Mouse (Mus musculus) forebrain, embryonic 12.5 days (tissue): ENCODE data around the gene Tipin. TPM values are rescaled to one million over a fixed set of nuclear protein-coding genes. Genes with fewer than 3 reads are reported as not detected.

Source experiments
- ATAC-seq: fragments of 200-750 bp; cut with Nextera tagmentation; 2 replicates; pipeline ENCODE4 v1.8.0; 2017; ENCODE audit warnings: moderate TSS enrichment; ENCODE audit not compliant: low FRiP score
- H3K27ac ChIP-seq: fragments of 300-500 bp; sonication (generic); 2 replicates; pipeline ENCODE4 v1.5.1; 2016; ENCODE audit warnings: mild to moderate bottlenecking
- H3K27me3 ChIP-seq: fragments of 300-500 bp; sonication (generic); 2 replicates; pipeline ENCODE4 v1.6.1; 2016; ENCODE audit warnings: mild to moderate bottlenecking
- H3K36me3 ChIP-seq: fragments of 300-500 bp; sonication (generic); replicated peaks from 2 replicates; pipeline ENCODE4 v1.6.1; 2016; ENCODE audit warnings: mild to moderate bottlenecking
- H3K4me1 ChIP-seq: fragments of 300-500 bp; sonication (generic); 2 replicates; pipeline ENCODE4 v1.6.1; 2016
- H3K4me2 ChIP-seq: fragments of 300-500 bp; sonication (generic); 2 replicates; pipeline ENCODE4 v1.6.1; 2016; ENCODE audit warnings: mild to moderate bottlenecking, moderate library complexity
- H3K4me3 ChIP-seq: fragments of 300-500 bp; sonication (generic); replicated peaks from 2 replicates; pipeline ENCODE4 v1.5.1; 2016; ENCODE audit warnings: mild to moderate bottlenecking
- H3K9ac ChIP-seq: fragments of 300-500 bp; sonication (generic); 2 replicates; pipeline ENCODE4 v1.6.1; 2016; ENCODE audit warnings: mild to moderate bottlenecking
- H3K9me3 ChIP-seq: fragments of 300-500 bp; sonication (generic); 2 replicates; pipeline ENCODE4 v1.6.1; 2016
- WGBS: fragments of 180-500 bp; shearing (Covaris S2); methylation state at CpG from one replicate; pipeline ENCODE4 v1.1.7; 2016; 5-methylcytosine and 5-hydroxymethylcytosine counted together
- polyA plus RNA-seq: library from polyadenylated mRNA; unstranded; fragments of >200 nt; fragmentation: Nextera tagmentation; extraction: Ambion mirVana; gene quantifications from 2 replicates; pipeline ENCODE4 v1.2.1, GENCODE M21; 2016

Gene Tipin
- polyA plus RNA-seq, result 252 and 254 TPM in 2 replicates

GRCm38 (mm10) chr9:64281105-64281780, at the start of gene Tipin:
Gene Tipin, plus strand, starts transcription at chr9:64281581.
- Histone ChIP-seq H3K9me3 (no peaks in the 10 kb centered on the region), H3K27ac (peak within 1 kb of the TSS; percentile 93), H3K36me3 (no peaks in the 10 kb centered on the region; the same call in 1 of the 2 replicates), H3K4me1 (peaks cover 11% of the 10 kb centered on the region), H3K9ac (peak within 1 kb of the TSS; percentile 96), H3K4me3 (peak within 1 kb of the TSS; percentile 81), H3K27me3 (no peaks in the 10 kb centered on the region), H3K4me2 (peak within 1 kb of the TSS; percentile 78)
- WGBS, result 2% methylated on average over 46 of the region's 46 CpGs
- ATAC-seq, result peak; percentile 97

GRCm38 (mm10) chr9:64231674-64232073, 49.7 kb upstream of the Tipin start:
- Histone ChIP-seq H3K4me1 (peaks cover 26% of the 10 kb centered on the region), H3K9ac (no peak overlapping the region), H3K27me3 (no peaks in the 10 kb centered on the region), H3K27ac (peak overlapping the region; percentile 63; the same call in 1 of the 2 replicates), H3K9me3 (no peaks in the 10 kb centered on the region), H3K36me3 (no peaks in the 10 kb centered on the region), H3K4me2 (no peak overlapping the region), H3K4me3 (no peak overlapping the region)
- no peak for ATAC-seq
- 78% methylated on average over 3 of the region's 3 CpGs for WGBS

GRCm38 (mm10) chr9:64232257-64232957, 49.0 kb upstream of the Tipin start:
- Histone ChIP-seq H3K36me3 (no peaks in the 10 kb centered on the region), H3K4me1 (peaks cover 26% of the 10 kb centered on the region), H3K9ac (no peak overlapping the region), H3K27ac (peak overlapping the region; percentile 63; the same call in 1 of the 2 replicates), H3K27me3 (no peaks in the 10 kb centered on the region), H3K4me2 (no peak overlapping the region), H3K9me3 (no peaks in the 10 kb centered on the region), H3K4me3 (no peak overlapping the region)
- 51% methylated on average over 9 of the region's 9 CpGs for WGBS
- ATAC-seq, result no peak

GRCm38 (mm10) chr9:64233656-64234055, 47.7 kb upstream of the Tipin start:
- H3K9ac ChIP-seq, result no peak overlapping the region
- WGBS, result 77% methylated on average over 5 of the region's 5 CpGs

GRCm38 (mm10) chr9:64234768-64235435, 46.5 kb upstream of the Tipin start, which contains the start of gene Uchl4:
Gene Uchl4, plus strand, starts transcription at chr9:64235201.
- WGBS, result 97% methylated on average over 8 of the region's 8 CpGs
- Histone ChIP-seq H3K27me3 (no peaks in the 10 kb centered on the region), H3K4me1 (peaks cover 21% of the 10 kb centered on the region), H3K36me3 (no peaks in the 10 kb centered on the region), H3K9me3 (no peaks in the 10 kb centered on the region), H3K27ac (no peak within 1 kb of the TSS), H3K9ac (no peak within 1 kb of the TSS), H3K4me3 (no peak within 1 kb of the TSS), H3K4me2 (no peak within 1 kb of the TSS)
- ATAC-seq, result no peak

More at GRCm38 (mm10) chr9:64233656-64234055, 47.7 kb upstream of the Tipin start:
- Histone ChIP-seq H3K36me3 (no peaks in the 10 kb centered on the region), H3K27me3 (no peaks in the 10 kb centered on the region), H3K4me3 (no peak overlapping the region), H3K4me2 (no peak overlapping the region), H3K27ac (no peak overlapping the region), H3K9me3 (no peaks in the 10 kb centered on the region), H3K4me1 (peaks cover 26% of the 10 kb centered on the region)
- ATAC-seq, result no peak

- Histone ChIP-seq H3K27me3 (no peaks in the 10 kb centered on the region), H3K9ac (no peak overlapping the region), H3K4me1 (peaks cover 23% of the 10 kb centered on the region), H3K27ac (no peak overlapping the region), H3K36me3 (no peaks in the 10 kb centered on the region), H3K4me3 (no peak overlapping the region), H3K4me2 (no peak overlapping the region), H3K9me3 (no peaks in the 10 kb centered on the region)
- 95% methylated on average over 7 of the region's 7 CpGs for WGBS
- ATAC-seq, result no peak
These were observed 45.3 kb upstream of the Tipin start for GRCm38 (mm10) chr9:64236056-64236455.

- Histone ChIP-seq H3K27ac (no peak overlapping the region), H3K4me3 (no peak overlapping the region), H3K27me3 (no peaks in the 10 kb centered on the region), H3K9ac (no peak overlapping the region), H3K4me2 (no peak overlapping the region), H3K4me1 (peaks cover 10% of the 10 kb centered on the region), H3K9me3 (no peaks in the 10 kb centered on the region), H3K36me3 (no peaks in the 10 kb centered on the region)
- 61% methylated on average over 2 of the region's 2 CpGs for WGBS
- ATAC-seq, result no peak
These were observed 41.3 kb upstream of the Tipin start for GRCm38 (mm10) chr9:64240116-64240515.

- 76% methylated on average over 8 of the region's 8 CpGs for WGBS
- Histone ChIP-seq H3K9me3 (no peaks in the 10 kb centered on the region), H3K36me3 (no peaks in the 10 kb centered on the region), H3K4me1 (peaks cover 10% of the 10 kb centered on the region), H3K4me3 (no peak overlapping the region), H3K27me3 (no peaks in the 10 kb centered on the region), H3K9ac (no peak overlapping the region), H3K4me2 (no peak overlapping the region), H3K27ac (no peak overlapping the region)
- no peak for ATAC-seq
These were observed 40.7 kb upstream of the Tipin start for GRCm38 (mm10) chr9:64240681-64241080.

GRCm38 (mm10) chr9:64242381-64242831, 39.0 kb upstream of the Tipin start:
- Histone ChIP-seq H3K36me3 (no peaks in the 10 kb centered on the region), H3K4me2 (no peak overlapping the region), H3K9me3 (no peaks in the 10 kb centered on the region), H3K4me1 (peaks cover 10% of the 10 kb centered on the region), H3K4me3 (no peak overlapping the region), H3K9ac (no peak overlapping the region), H3K27me3 (no peaks in the 10 kb centered on the region), H3K27ac (no peak overlapping the region)
- 82% methylated on average over 6 of the region's 6 CpGs for WGBS
- ATAC-seq, result no peak

GRCm38 (mm10) chr9:64249371-64249770, 32.0 kb upstream of the Tipin start:
- Histone ChIP-seq H3K9me3 (no peaks in the 10 kb centered on the region), H3K36me3 (0 out of 2 replicates have a peak, but pooled peaks cover 4% of the 10 kb centered on the region), H3K27ac (no peak overlapping the region), H3K9ac (no peak overlapping the region), H3K4me3 (no peak overlapping the region), H3K4me2 (no peak overlapping the region), H3K27me3 (no peaks in the 10 kb centered on the region), H3K4me1 (peaks cover 19% of the 10 kb centered on the region)
- no peak for ATAC-seq
- WGBS, result 85% methylated on average over 1 of the region's 1 CpGs

GRCm38 (mm10) chr9:64250111-64250730, 31.2 kb upstream of the Tipin start:
- no peak overlapping the region for H3K4me3 ChIP-seq
- no peak overlapping the region for H3K9ac ChIP-seq
- ATAC-seq, result no peak
- H3K9me3 ChIP-seq, result no peaks in the 10 kb centered on the region
- no peaks in the 10 kb centered on the region for H3K27me3 ChIP-seq
- H3K4me1 ChIP-seq, result peaks cover 19% of the 10 kb centered on the region
- H3K4me2 ChIP-seq, result no peak overlapping the region
- H3K27ac ChIP-seq, result no peak overlapping the region
- 0 out of 2 replicates have a peak, but pooled peaks cover 4% of the 10 kb centered on the region for H3K36me3 ChIP-seq

- under 1% methylated on average over 16 of the region's 16 CpGs for WGBS
- no peak for ATAC-seq
- H3K36me3 ChIP-seq, result 0 out of 2 replicates have a peak, but pooled peaks cover 4% of the 10 kb centered on the region
These were observed 28.8 kb upstream of the Tipin start for GRCm38 (mm10) chr9:64252591-64253020.

More at GRCm38 (mm10) chr9:64252591-64253020, 28.8 kb upstream of the Tipin start:
- H3K9me3 ChIP-seq, result no peaks in the 10 kb centered on the region
- H3K4me1 ChIP-seq, result peaks cover 19% of the 10 kb centered on the region
- peak overlapping the region; percentile 93 for H3K9ac ChIP-seq
- peak overlapping the region; percentile 93 for H3K4me2 ChIP-seq
- peak overlapping the region; percentile 90; the same call in 1 of the 2 replicates for H3K27ac ChIP-seq
- no peaks in the 10 kb centered on the region for H3K27me3 ChIP-seq
- peak overlapping the region; percentile 93 for H3K4me3 ChIP-seq
